Mouse (Mus musculus) CH12.LX (cell line): Measurements from ENCODE around the gene Gmds. TPM values are rescaled to one million over a fixed set of nuclear protein-coding genes. Genes with fewer than 3 reads are reported as not detected.

Experiments
- DNase-seq: peaks from one replicate; pipeline ENCODE4 v3.0.0-alpha.2; 2013; ENCODE audit errors: extremely low read depth
- H3K27ac ChIP-seq: 2 replicates; pipeline ENCODE4 v1.5.1; 2012; ENCODE audit warnings: low read depth, mild to moderate bottlenecking, control low read depth, moderate library complexity; ENCODE audit not compliant: insufficient read depth
- H3K27me3 ChIP-seq: replicated peaks from 2 replicates; pipeline ENCODE3; 2012; ENCODE audit warnings: inconsistent platforms
- H3K36me3 ChIP-seq, 2 experiments: replicated peaks in 1 of 2; 2 replicates each; pipeline versions ENCODE3 to v1.6.1; 2012; ENCODE audit warnings: inconsistent platforms in 1 of 2, low read length in 1 of 2, mild to moderate bottlenecking in 1 of 2, mixed read lengths in 1 of 2, moderate library complexity in 1 of 2; ENCODE audit not compliant: control insufficient read depth in 1 of 2, insufficient read depth in 1 of 2
- H3K4me1 ChIP-seq, 2 experiments: 2 replicates each; pipeline ENCODE4 v1.6.1; 2012; ENCODE audit warnings: inconsistent platforms in 1 of 2, moderate library complexity in 1 of 2; ENCODE audit not compliant: insufficient read depth in 2 of 2, control insufficient read depth in 1 of 2
- H3K4me2 ChIP-seq: 2 replicates; pipeline ENCODE4 v1.6.1; 2012; ENCODE audit warnings: low read depth, mild to moderate bottlenecking, control low read depth; ENCODE audit not compliant: poor library complexity, insufficient read depth, severe bottlenecking
- H3K4me3 ChIP-seq, 3 experiments: fragments of 150-350 bp in 1 of 3; sonication (generic) in 1 of 3; replicated peaks in 1 of 3; 2 replicates each; pipeline versions ENCODE3 to v1.5.1; 2011 to 2012; ENCODE audit warnings: low read depth in 2 of 3, low read length in 2 of 3, mild to moderate bottlenecking in 2 of 3, moderate library complexity in 2 of 3, control low read depth in 1 of 3, improper control_type of control experiment in 1 of 3, inconsistent platforms in 1 of 3, mixed read lengths in 1 of 3; ENCODE audit not compliant: poor library complexity in 1 of 3
- H3K79me2 ChIP-seq: replicated peaks from 2 replicates; pipeline ENCODE4 v1.6.1; 2012; ENCODE audit warnings: mild to moderate bottlenecking, moderate library complexity; ENCODE audit not compliant: control insufficient read depth, poor library complexity, insufficient read depth, severe bottlenecking; ENCODE audit errors: extremely low read depth
- H3K9ac ChIP-seq: 2 replicates; pipeline ENCODE4 v1.6.1; 2012; ENCODE audit warnings: low read depth, mild to moderate bottlenecking, control low read depth, moderate library complexity; ENCODE audit not compliant: insufficient read depth
- H3K9me3 ChIP-seq: replicated peaks from 2 replicates; pipeline ENCODE3; 2012; ENCODE audit warnings: low read length, inconsistent platforms, mixed read lengths
- BHLHE40 ChIP-seq: IDR thresholded peaks from 2 replicates; pipeline ENCODE4 v1.6.1; 2011; ENCODE audit warnings: mild to moderate bottlenecking, low read depth, low read length, improper control_type of control experiment
- CHD1 ChIP-seq: IDR thresholded peaks from 2 replicates; pipeline ENCODE4 v1.6.1; 2012; ENCODE audit warnings: low read depth, low read length, improper control_type of control experiment, inconsistent platforms
- CHD2 ChIP-seq: IDR thresholded peaks from 2 replicates; pipeline ENCODE4 v1.6.1; 2011; ENCODE audit warnings: low read length, improper control_type of control experiment
- ELF1 ChIP-seq: IDR thresholded peaks from 2 replicates; pipeline ENCODE4 v1.6.1; 2014; ENCODE audit warnings: low read depth, mild to moderate bottlenecking, inconsistent platforms, low read length, improper control_type of control experiment
- EP300 ChIP-seq: IDR thresholded peaks from 2 replicates; pipeline ENCODE4 v1.6.1; 2011; ENCODE audit warnings: low read length, improper control_type of control experiment
- GABPA ChIP-seq: IDR thresholded peaks from 2 replicates; pipeline ENCODE4 v1.6.1; 2012; ENCODE audit warnings: low read depth, low read length, improper control_type of control experiment, inconsistent platforms; ENCODE audit not compliant: insufficient replicate concordance
- HCFC1 ChIP-seq: IDR thresholded peaks from 2 replicates; pipeline ENCODE4 v1.6.1; 2012; ENCODE audit warnings: low read depth, mild to moderate bottlenecking, inconsistent platforms, low read length, improper control_type of control experiment
- JUN ChIP-seq: IDR thresholded peaks from 2 replicates; pipeline ENCODE4 v1.6.1; 2011; ENCODE audit warnings: low read depth, mild to moderate bottlenecking, low read length, improper control_type of control experiment, moderate library complexity; ENCODE audit not compliant: insufficient read depth
- JUND ChIP-seq: conservative IDR thresholded peaks from 2 replicates; pipeline ENCODE4 v1.6.1; 2011; ENCODE audit warnings: low read depth, low read length, improper control_type of control experiment
- MAZ ChIP-seq: IDR thresholded peaks from 2 replicates; pipeline ENCODE4 v1.6.1; 2012; ENCODE audit warnings: low read depth, mild to moderate bottlenecking, inconsistent platforms, low read length, improper control_type of control experiment, moderate library complexity
- MEF2A ChIP-seq: IDR thresholded peaks from 2 replicates; pipeline ENCODE4 v1.6.1; 2014; ENCODE audit warnings: low read depth, mild to moderate bottlenecking, inconsistent platforms, low read length, improper control_type of control experiment, borderline replicate concordance
- MXI1 ChIP-seq: IDR thresholded peaks from 2 replicates; pipeline ENCODE4 v1.6.1; 2011; ENCODE audit warnings: mild to moderate bottlenecking, low read depth, low read length, improper control_type of control experiment
- MYC ChIP-seq: IDR thresholded peaks from 2 replicates; pipeline ENCODE4 v1.6.1; 2011; ENCODE audit warnings: low read depth, mild to moderate bottlenecking, improper control_type of control experiment, low read length
- NELFE ChIP-seq: IDR thresholded peaks from 2 replicates; pipeline ENCODE4 v1.6.1; 2011; ENCODE audit warnings: low read depth, low read length, improper control_type of control experiment
- NRF1 ChIP-seq: IDR thresholded peaks from 2 replicates; pipeline ENCODE4 v1.6.1; 2014; ENCODE audit warnings: low read depth, mild to moderate bottlenecking, inconsistent platforms, low read length, improper control_type of control experiment, moderate library complexity
- PAX5 ChIP-seq: IDR thresholded peaks from 2 replicates; pipeline ENCODE4 v1.6.1; 2012; ENCODE audit warnings: low read length, inconsistent platforms, mixed read lengths
- POLR2A ChIP-seq: IDR thresholded peaks from 2 replicates; pipeline ENCODE4 v1.6.1; 2011; ENCODE audit warnings: low read depth, mild to moderate bottlenecking, improper control_type of control experiment, low read length
- TCF12 ChIP-seq: IDR thresholded peaks from 2 replicates; pipeline ENCODE4 v1.6.1; 2014; ENCODE audit warnings: low read depth, mild to moderate bottlenecking, inconsistent platforms, low read length, improper control_type of control experiment
- UBTF ChIP-seq: IDR thresholded peaks from 2 replicates; pipeline ENCODE4 v1.6.1; 2012; ENCODE audit warnings: low read depth, mild to moderate bottlenecking, inconsistent platforms, low read length, improper control_type of control experiment, moderate library complexity
- USF1 ChIP-seq: IDR thresholded peaks from 2 replicates; pipeline ENCODE4 v1.6.1; 2014; ENCODE audit warnings: low read depth, mild to moderate bottlenecking, inconsistent platforms, low read length, improper control_type of control experiment
- ZC3H11A ChIP-seq: IDR thresholded peaks from 2 replicates; pipeline ENCODE4 v1.6.1; 2012; ENCODE audit warnings: low read depth, mild to moderate bottlenecking, inconsistent platforms, low read length, improper control_type of control experiment
- ZMIZ1 ChIP-seq: IDR thresholded peaks from 2 replicates; pipeline ENCODE4 v1.6.1; 2012; ENCODE audit warnings: low read depth, mild to moderate bottlenecking, inconsistent platforms, low read length, improper control_type of control experiment
- ZNF384 ChIP-seq: IDR thresholded peaks from 2 replicates; pipeline ENCODE4 v1.6.1; 2012; ENCODE audit warnings: low read depth, low read length, improper control_type of control experiment, inconsistent platforms
- dilution Hi-C: fragments of 300-500 bp; cut with MboI; formaldehyde crosslinking; loops from 2 replicates; pipeline ENCODE4 v1.14.3; 2020; ENCODE audit warnings: low sequenced_read_pairs; ENCODE audit not compliant: extremely low pct_unique_long_range_greater_than_20kb, extremely low pct_ligation_motif_present
- in situ Hi-C: fragments of 300-500 bp; cut with MboI; formaldehyde crosslinking; loops from 3 replicates; pipeline ENCODE4 v1.14.3; 2019; ENCODE audit warnings: low sequenced_read_pairs, low pct_ligation_motif_present, low pct_unique_long_range_greater_than_20kb, mixed read lengths
- polyA plus RNA-seq: library from polyadenylated mRNA; unstranded; fragments of >175 nt; gene quantifications from 2 replicates; pipeline ENCODE4 v1.2.1, GENCODE M21; 2012; ENCODE audit warnings: low read depth; ENCODE audit not compliant: insufficient read length
- total RNA-seq, 2 experiments: library from RNA; depleted of rRNA; stranded (reverse); fragments of 300-350 nt in 1 of 2; fragments of >200 nt in 1 of 2; gene quantifications; 2 replicates each; pipeline ENCODE4 v1.2.3; 2012 to 2014

Gene Gmds
- total and polyA plus RNA-seq, 3 experiments, result 11.0 to 19.3 (median 15.1) TPM

GRCm38 (mm10) chr13:32055321-32055720 lies 283.2 kb downstream of the Gmds start:
- Histone ChIP-seq H3K4me2 (no peak overlapping the region), H3K4me3 (no peak overlapping the region), H3K79me2 (no peaks in the 10 kb centered on the region), H3K27me3 (no peaks in the 10 kb centered on the region)
- in situ Hi-C loops, result no loop called here
- TF ChIP-seq GABPA, result no peak
- TF ChIP-seq ZNF384, result no peak
- TF ChIP-seq UBTF, result no peak
- no peak for TF ChIP-seq MEF2A
- TF ChIP-seq EP300, result no peak
- TF ChIP-seq BHLHE40, result no peak
- TF ChIP-seq TCF12, result no peak
- TF ChIP-seq CHD1, result no peak
- TF ChIP-seq ELF1, result no peak
- TF ChIP-seq MXI1, result no peak
- TF ChIP-seq HCFC1, result no peak
- TF ChIP-seq PAX5, result no peak
- no peak for TF ChIP-seq NELFE
- TF ChIP-seq ZC3H11A, result no peak
- no peak for TF ChIP-seq CHD2
- TF ChIP-seq MYC, result no peak
- TF ChIP-seq, all 38 proteins: peak for 0
- Histone ChIP-seq H3K9me3 (no peaks in the 10 kb centered on the region), H3K4me1 (peaks cover 0 to 5% of the 10 kb centered on the region in 2 experiments; a peak in 2 of 4 replicates), H3K27ac (no peak overlapping the region), H3K36me3 (no peaks in the 10 kb centered on the region), H3K9ac (no peak overlapping the region)
- dilution Hi-C loops, result no loop called here
- DNase-seq, result no peak

- H3K27me3 ChIP-seq, result no peaks in the 10 kb centered on the region
- no peak overlapping the region for H3K4me2 ChIP-seq
- H3K79me2 ChIP-seq, result no peaks in the 10 kb centered on the region
- H3K27ac ChIP-seq, result no peak overlapping the region
- TF ChIP-seq MAZ, result no peak
- no peak for TF ChIP-seq ZMIZ1
- TF ChIP-seq JUND, result no peak
- TF ChIP-seq JUN, result no peak
- no peak for TF ChIP-seq ZNF384
- no peak for TF ChIP-seq TCF12
- no peak for TF ChIP-seq POLR2A
- TF ChIP-seq NRF1, result no peak
- TF ChIP-seq UBTF, result no peak
- no peak for TF ChIP-seq USF1
- H3K9me3 ChIP-seq, result no peaks in the 10 kb centered on the region
- no peak overlapping the region for H3K9ac ChIP-seq
- in situ Hi-C loops (no loop called here), dilution Hi-C loops (no loop called here)
- no peaks in the 10 kb centered on the region for H3K36me3 ChIP-seq
- no peaks in the 10 kb centered on the region for H3K4me1 ChIP-seq
- DNase-seq, result no peak
- no peak overlapping the region for H3K4me3 ChIP-seq
Observed at GRCm38 (mm10) chr13:32053587-32053986, 285.0 kb downstream of the Gmds start.
